Mouse (Mus musculus) adipocyte (in vitro differentiated cells): ENCODE measurements around the gene Lysmd2.

Experiments used
- DNase-seq: peaks from one replicate; pipeline ENCODE4 v3.0.0-alpha.2; 2016; ENCODE audit warnings: low spot score

Lysmd2 gene

GRCm38 (mm10) chr9:75626308-75626604 lies 715 bp downstream of the Lysmd2 start:
- DNase-seq: peak; percentile 7

DNA sequence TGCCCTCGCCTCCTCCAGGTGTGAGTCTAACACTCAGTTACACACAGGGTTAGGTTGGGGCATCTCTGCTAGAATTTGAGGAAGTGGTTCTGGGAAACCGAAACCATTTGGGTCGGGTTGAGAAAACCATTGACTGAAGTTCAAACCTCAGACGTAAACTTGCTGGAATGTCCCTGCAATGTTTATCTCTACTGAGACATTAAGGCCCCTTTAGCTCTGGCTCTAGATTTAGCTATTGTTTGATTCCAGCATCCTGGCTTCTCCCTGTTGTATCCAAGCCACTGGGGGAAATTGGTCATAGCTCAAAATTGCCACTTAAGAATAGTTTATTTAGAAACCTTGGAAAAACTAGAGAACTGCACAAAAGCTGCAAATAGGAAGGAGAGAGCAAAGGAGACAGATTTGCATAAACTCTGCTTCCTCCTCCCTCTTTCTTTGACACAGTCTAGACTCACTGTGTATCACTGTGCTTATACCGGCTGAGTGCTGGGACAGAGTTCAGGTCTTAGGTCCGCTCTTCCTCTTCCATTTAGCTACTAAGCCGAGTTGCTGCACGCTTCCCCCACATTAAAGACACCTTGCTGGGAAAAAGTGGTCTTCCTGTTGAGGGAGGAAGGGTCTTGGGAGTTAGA lies 5.4 kb downstream of the Lysmd2 start:
- DNase-seq: no peak

GRCm38 (mm10) chr9:75632111-75632510 lies 6.6 kb downstream of the Lysmd2 start:
- DNase-seq: no peak

DNA sequence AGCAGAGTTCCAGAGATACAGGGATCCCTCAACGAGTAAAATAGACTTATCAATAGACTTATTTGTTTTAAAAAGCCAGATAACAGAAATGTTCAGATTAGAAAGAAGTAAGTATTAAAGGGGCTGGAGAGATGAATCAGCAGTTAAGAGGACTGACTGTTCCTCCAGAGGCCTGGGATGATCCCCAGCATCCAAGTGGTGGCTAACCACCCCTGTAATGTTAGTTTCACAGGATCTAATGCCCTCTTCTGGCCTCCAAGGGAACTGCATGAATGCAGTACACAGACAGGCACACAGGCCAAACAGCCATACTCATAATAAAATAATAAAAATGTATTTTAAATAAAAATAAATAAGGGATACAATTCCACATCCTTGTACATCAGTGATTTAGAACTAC lies 7.4 kb downstream of the Lysmd2 start:
- no peak for DNase-seq

DNA sequence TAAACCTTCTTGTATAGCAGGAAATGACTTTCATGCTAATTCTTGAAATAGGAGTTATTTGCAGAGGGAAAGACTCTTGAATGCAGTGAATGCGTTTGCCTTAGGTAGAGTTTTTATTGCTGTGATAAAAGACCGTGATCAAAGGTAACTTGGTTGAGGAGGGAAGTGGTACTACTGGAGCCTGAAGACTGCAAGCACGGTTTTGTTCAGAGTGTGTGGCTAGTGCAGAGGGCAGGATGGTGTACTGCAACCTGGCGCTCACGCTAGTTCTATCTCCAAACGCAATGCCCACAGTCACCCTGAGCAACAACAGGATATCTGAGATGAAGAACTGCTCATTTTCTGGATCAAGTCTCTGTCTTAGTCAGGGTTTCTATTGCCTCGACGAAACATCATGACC lies 8.1 kb downstream of the Lysmd2 start:
- no peak for DNase-seq

- DNase-seq: no peak
Observed at GRCm38 (mm10) chr9:75634226-75634625, 8.7 kb downstream of the Lysmd2 start.

DNA sequence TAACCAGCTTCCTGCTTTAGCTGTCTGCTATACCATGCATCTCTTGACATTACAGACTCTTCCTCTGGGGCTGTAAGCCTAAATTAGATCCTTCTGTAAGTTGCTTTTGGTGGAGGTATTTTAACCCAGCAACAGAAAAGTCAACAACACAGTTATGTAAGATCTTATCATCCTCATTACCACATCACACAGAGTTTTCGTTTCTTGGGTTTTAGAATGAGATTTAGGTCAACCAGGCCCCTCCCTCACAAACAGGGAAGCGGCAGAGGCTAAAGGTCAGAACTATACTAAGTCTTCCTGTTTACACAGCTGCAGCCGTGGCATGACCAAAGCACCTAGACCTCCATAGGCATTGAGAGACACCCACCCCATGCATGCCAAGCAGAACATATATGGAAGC lies 19.9 kb downstream of the Lysmd2 start:
- DNase-seq: no peak

DNA sequence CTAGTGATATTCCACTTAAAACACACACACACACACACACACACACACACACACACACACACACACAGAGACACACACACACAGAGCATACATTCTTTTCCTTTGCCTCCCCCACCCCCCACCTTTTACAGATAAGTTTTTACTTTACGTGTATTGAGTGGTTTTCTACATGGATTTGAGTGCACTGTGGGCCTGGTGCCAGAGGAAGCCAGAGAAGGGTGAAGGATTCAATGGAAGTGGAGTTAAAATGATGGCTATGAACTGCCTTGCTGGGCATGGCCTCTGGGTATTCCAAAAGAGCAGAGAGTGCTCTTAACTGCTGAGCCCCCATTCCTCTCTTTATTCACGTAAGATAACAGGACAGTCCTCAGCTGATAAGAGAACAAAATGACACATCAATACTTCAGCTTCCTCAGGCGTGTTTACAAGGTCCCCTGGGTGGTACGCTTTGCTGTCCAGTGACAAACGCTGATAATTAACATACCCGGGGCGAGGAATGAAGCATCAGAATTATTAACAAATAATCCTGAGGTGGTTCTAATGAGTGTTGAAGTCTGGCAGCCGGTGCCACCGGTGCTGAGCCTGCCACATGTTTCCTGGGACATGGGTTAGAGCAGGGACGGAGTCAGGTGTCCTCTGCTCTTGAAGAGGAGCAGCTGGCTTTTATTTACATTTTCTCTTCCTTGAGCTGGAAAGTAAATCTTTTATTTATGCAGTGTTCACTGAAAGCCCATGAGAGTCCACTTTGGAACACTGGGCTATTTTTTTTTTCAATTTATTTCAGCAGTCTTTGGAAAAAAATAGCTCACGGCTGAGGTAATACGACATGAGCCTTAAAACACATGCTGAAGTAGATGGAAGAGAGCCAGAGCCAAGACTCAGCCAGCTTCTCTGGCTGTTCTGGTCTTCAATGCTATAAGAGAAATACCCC lies 28.7 kb downstream of the Lysmd2 start:
- no peak for DNase-seq

GRCm38 (mm10) chr9:75656456-75656855 lies 30.9 kb downstream of the Lysmd2 start:
- DNase-seq: peak; percentile 34

DNA sequence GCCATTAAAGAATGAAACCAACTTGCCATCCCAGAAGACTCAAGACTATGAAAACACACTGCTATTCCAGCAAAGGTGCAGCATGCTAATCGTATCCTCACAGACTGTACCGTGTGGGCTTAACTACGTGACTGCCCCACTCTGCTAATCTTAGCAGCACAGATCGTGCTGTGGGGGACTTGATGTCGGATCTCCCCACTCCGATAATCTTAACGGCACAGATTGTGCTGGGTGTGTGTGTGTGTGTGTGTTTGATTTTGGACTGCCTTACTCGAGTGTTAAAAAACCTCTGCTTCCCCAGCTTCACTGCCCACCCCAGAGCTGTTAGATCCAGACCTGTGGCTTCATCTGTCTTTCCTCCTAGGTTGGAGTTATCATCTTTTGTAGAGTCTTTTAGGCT lies 35.4 kb downstream of the Lysmd2 start:
- no peak for DNase-seq

GRCm38 (mm10) chr9:75665364-75665763 lies 39.8 kb downstream of the Lysmd2 start:
- DNase-seq: no peak

DNA sequence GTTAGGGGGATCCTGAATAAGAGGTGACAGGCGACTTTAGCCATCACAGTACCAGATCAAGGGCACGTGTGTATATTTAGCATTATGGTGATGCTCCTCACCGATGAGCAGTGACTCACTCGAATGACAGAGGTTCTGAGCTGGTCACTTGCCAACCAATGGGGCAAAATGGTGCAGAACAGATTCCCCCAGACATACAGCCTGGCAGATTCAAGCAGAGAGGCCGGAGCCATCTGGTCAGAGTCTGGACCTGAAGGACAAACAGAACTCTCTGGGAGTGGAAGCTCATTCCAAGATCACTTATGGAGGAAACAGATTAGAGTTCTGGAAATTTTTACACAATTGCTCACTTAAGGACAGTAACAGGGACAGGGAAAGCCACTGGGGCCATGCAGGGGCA lies 41.1 kb downstream of the Lysmd2 start:
- DNase-seq: no peak

- DNase-seq: no peak
Observed at GRCm38 (mm10) chr9:75672769-75673168, 47.2 kb downstream of the Lysmd2 start.

- DNase-seq: no peak
Observed at GRCm38 (mm10) chr9:75676226-75676625, 50.7 kb downstream of the Lysmd2 start.

- no peak for DNase-seq
Observed at GRCm38 (mm10) chr9:75678341-75678740, 52.8 kb downstream of the Lysmd2 start.

DNA sequence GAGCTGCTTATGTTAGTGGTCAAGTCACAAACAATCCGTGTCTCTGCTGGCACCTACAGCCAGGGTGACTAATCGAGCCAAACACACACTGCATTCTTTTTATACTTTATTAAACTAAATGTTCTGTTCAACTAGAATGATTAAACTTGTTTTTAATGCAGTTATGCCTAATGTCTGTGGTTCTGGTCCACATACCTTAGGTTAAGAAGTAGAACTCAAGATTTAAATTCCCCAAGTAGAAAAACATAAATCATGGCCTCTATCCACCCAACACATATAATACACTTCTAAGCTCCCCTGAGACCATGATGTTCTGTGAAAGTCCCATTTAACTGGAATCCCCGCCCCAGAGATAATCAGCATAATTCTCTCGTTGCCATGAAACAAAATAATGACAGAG lies 54.1 kb downstream of the Lysmd2 start:
- no peak for DNase-seq

GRCm38 (mm10) chr9:75680606-75681005 lies 55.1 kb downstream of the Lysmd2 start:
- no peak for DNase-seq

GRCm38 (mm10) chr9:75683426-75684191 lies 58.1 kb downstream of the Lysmd2 start, which contains the start of gene Scg3:
Gene Scg3, minus strand, starts transcription at chr9:75684056.
- DNase-seq: no peak

- DNase-seq: no peak
Observed at GRCm38 (mm10) chr9:75684292-75684691, 58.8 kb downstream of the Lysmd2 start.

GRCm38 (mm10) chr9:75684772-75685171 lies 59.2 kb downstream of the Lysmd2 start:
- no peak for DNase-seq
